Mouse (Mus musculus) embryo, embryonic 11.5 days (tissue): ENCODE results near the gene Gm20388.
"Not testable (repeated sequence)": the region's sequence is repeated elsewhere in the genome, so short reads cannot be mapped to it uniquely, and the experiment has no call there.

Experiments
- DNase-seq: peaks from one replicate; pipeline ENCODE4 v3.0.0-alpha.2; 2012; ENCODE audit warnings: low read depth, low spot score

The Gm20388 gene

DNA sequence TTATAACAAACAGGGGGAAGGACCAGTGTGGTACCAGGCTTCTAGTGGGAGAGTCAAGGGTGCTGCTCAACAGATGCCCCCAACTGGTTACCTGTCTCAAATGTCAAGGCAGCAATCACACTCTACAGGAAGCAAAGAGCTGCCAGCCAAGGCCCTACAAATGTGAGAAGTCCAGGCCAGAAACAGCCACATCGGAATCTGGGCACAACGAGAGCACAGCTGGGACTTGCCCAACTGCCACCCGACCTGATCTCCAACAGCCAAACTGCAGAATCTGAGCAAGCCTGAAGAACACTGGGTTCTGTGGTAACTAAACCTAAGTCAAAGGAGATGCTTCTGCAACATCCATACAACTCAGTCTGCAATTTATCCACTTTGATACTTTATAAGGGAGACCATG lies 4015.0 kb downstream of the Gm20388 start:
- DNase-seq, result no peak

DNA sequence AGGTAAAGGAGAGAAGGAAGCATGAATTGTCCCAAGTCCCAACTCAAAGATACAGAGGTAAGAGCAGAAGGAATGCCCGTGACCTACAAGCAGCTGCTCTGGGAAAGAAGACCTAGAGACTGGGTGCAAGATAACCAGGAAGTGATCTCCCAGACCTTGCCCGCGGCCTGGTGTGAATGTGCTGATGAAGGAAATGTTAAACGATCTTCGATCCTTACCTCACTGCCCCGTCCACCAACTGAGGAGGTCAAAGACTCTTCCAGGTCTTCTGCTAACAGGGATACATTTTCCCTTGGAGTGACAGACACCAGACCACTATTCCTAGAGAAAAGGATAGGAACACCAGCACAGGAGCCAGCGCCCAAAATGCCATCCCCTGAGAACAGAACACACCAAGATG lies 4018.4 kb downstream of the Gm20388 start:
- no peak for DNase-seq

DNA sequence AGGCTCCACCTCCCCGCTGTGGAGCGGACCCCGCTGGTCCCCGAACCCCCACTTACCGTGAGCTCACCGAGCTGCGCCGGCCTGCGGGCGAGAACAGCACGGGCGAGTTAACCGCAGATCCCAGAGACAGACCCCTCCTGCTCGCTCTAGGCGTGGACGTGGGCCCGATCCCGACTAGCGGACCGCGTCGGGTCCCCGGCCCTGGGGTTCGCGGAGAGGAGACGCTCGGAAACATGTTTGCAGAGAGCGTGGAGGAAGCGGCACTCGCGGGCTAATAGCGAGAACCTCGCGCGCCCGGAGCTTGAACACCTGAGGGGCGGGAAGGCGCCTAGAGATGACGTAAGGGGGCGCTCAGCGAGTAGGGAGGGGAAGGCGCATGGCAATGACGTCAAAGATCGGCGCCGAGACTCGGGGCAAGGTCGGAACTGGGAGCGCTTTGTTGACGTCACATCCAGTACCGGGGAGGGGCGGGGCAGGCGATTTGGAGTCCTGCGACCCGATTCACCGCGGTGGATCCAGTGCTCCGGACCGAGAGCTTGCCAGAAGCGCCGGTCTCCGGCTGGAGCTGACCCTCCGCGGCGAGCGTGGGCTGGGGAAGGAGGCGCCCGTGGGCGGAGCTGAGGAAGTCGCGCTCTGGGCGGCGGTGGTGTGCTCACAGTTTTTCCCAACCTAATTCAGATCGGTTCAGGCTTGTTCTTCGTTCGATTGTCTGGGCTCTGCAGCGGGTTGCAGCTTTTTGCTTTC lies 4038.5 kb downstream of the Gm20388 start, which contains the start of gene Nup133:
Gene Nup133, minus strand, starts transcription at position 324 of the 744 bp plus-strand sequence.
- peak; percentile 99 for DNase-seq

DNA sequence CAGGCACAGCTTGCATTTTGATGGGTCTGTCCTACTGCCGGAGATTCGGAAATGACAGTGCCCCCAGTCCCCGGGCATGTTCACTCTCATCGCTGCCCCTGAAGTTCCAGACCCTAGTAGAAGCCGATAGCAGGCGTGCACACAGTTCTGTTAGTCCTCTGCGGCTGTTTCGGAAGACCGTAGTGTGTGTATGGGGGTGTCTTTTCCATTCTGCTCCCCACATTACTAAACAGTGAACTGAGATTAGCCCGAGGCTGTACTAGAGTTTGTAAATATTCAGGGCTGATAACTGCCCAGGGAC lies 4039.0 kb downstream of the Gm20388 start:
- no peak for DNase-seq

DNA sequence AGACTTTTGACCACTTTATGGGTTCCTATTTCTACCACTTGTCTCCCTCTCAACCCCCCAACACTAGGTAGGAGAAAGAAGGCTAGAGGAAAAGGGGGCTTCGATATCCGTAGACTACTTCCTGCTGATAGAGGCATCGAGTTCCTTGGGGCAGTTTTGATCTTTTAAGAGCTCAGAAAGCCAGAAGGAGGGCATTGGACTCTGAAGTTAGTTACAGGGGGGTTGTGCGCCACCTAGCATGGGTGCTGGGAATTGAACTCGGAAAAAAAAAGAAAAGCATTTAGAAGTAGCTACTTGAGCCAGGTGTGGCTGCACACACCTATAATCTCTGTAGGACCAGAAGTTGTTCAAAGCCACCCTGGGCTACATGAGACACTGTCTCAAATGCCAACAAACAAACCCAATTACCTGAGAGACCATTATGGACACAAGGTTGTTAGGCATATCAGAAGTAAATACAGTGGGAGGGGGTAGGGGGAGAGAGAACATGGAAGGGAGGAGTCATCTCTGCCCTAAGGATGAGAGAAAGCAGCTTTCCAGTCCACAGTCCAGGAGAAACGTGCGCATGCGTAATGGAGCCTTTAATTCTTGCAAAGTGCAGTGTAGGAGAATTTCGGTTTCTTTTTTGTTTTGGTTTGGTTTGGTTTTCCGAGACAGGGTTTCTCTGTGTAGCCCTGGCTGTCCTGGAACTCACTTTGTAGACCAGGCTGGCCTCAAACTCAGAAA lies 4039.6 kb downstream of the Gm20388 start:
- DNase-seq, result peak; percentile 34

DNA sequence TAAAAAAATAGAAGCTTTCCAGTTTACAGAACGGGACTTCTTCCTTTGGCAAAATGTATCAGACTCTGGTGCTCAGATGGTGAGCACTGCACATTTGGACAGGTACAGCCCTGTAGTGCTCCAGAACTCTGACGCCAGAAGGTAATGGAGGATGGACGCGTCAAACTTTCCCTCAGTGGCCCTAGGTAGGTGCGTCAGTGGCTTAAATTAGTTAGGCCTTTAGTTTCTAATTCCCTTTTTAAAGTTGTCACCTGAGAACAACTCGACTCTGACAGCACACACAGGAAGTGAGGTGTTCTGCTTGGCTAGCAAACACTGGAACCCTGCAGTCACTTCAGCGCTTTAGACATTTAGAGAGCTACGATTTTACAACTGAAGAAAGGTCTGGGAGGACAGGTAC lies 4043.0 kb downstream of the Gm20388 start:
- DNase-seq, result no peak

DNA sequence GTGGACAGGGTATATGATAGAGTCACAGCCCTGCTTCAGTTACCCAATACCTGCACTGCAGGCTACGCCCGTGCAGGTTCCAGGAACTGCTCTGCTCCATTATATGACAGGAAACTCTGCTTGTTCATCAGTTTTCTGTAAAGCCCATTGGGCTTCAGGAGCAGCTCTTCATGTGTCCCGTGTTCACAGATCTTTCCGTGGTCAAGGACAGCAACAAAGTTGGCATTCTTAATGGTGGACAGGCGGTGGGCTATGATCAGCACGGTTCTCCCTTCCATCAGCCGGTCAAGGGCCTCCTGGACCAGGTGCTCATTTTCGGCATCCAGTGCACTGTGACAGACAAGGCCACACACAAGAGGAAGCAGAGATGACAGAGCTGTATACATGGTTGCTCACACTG lies 4043.6 kb downstream of the Gm20388 start:
- no peak for DNase-seq

DNA sequence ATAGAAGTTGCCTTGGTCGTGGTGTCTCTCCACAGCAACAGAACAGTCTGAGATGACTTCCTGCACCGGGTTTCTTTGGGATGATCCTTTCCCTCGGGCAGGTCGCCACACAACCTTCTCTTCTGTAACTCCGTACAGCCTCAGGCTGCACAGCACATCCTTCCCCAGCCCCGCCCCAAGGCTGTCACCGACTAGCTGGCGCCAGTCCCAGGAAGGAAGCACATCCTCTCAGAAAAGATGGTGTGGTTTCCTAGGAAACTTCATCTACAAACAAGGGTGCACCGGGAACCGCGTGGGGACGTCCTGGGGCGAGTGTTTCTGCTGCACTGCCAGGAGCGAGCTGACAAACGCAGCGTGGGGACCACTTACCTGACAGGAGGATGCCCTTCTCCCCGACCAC lies 4047.5 kb downstream of the Gm20388 start:
- no peak for DNase-seq

DNA sequence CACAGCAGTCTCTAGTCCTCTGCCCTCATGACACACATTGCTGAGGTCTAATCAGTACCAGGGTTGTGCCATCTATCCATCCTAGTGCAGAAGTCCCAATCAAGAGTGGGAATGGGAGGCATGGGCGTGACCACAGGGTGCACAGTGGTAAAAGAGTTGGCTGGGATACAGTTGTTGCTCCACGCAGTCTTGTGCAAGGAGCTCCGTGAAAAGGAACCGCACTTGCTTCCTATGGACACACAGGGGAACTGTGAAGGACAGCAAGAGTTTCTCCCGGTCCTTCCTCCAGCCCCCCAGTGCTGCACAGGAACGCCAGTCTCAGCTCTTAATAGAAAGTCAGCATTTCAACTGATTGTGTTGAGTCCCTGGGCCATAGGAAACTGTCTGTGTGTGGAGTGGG lies 4048.8 kb downstream of the Gm20388 start:
- no peak for DNase-seq

DNA sequence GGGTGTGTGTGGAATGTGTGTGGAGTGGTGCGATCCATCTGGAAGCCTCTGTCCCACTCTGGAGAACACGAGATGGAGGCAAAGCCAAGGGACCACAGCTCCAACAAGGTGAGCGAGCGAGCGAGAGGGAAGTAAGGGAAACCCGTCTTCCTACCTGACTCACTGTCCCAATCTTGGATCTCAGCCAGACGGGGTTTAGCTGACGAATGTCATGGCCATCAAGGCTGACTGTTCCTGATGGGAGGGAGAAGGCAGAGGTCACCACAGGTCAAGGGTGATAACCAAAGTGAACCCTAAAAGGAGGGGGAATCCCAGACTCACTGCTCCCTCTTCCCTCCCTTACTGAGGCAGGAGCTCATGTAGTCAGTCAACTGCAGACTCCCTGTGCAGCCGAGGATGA lies 4049.4 kb downstream of the Gm20388 start:
- DNase-seq, result no peak

DNA sequence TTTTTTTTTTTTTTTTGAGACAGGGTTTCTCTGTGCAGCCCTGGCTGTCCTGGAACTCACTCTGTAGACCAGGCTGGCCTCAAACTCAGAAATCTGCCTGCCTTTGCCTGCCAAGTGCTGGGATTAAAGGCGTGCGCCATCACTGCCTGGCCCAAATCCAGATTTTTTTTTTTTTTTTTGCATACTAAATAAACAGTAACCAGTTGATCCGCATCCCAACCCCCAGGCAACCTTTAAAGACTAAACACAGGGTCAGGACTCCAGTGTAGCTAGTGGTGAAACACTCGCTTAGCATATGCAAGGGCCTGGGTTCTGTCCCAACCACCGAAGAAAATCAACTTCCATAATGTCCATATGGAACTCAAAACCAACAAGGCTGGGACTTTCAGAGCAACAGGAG lies 4049.9 kb downstream of the Gm20388 start:
- DNase-seq, result not testable (repeated sequence)

DNA sequence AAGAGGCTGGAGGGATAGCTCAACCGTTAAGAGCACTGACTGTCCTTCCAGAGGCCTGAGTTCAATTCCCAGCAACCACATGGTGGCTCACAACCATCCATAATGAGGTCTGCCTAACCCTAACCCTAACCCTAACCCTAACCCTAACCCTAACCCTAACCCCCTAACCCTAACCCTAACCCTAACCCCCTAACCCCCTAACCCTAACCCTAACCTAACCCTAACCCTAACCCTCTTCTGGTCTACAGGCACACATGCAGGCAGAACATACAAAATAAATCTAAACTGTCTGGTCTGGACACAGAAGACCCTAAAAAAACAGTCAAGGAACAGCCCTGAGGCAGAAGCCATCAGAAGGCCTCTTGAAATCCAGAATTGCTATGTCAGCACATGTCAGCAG lies 4050.7 kb downstream of the Gm20388 start:
- no peak for DNase-seq

DNA sequence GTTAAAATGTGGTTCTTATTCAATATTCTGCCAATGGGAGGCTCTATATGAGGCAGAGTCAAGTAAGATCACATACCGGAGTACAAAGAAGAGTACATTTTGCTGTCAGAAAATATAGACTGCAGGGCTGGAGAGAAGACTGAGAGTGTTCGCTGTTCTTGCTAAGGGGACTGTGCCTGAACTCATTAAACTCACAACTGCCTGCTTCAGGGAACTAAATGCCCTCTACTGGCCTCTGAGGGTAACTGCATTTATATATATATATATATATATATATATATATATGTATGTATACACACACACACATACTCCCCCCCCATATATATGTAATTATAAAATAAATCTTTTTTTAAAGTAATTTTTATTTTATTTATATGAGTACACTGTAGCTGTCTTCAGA lies 4056.3 kb downstream of the Gm20388 start:
- no peak for DNase-seq

DNA sequence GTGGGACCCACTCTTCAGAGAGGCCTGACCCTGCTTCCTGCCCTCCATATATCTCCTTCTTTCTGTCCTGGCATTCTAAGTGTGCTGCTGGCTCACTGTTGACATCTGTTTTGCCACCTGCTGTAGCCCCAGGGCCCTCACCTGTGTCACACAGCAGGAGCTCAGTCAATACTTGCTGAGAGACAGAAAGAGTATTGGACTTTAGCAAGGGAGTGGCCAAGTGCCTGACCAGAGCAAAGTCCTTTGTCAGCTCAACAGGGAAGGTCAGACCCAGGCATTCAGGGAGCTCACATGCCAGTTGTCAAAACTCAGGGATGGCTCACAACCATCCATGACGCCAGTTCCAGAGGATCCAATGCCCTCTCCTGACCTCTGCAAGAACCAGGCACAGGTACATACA lies 4062.9 kb downstream of the Gm20388 start:
- no peak for DNase-seq

DNA sequence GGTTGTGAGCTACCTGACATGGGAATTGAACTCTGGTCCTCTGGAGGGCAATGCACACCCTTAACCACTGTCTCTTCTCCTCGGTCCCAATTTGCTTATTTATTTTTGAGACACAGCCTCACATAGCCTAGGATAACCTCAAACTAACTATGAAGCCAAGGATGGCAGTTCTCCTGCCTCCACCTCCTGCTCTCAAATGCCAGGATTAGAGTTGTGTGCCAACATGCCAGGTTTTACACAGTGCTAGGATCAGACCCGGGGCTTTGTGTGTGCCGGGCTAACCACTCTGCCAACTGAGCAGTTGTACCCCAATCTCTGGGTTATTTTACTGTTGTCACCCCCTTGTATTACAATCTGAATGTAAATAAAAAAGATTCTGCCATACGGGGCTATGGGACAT lies 4066.9 kb downstream of the Gm20388 start:
- no peak for DNase-seq

DNA sequence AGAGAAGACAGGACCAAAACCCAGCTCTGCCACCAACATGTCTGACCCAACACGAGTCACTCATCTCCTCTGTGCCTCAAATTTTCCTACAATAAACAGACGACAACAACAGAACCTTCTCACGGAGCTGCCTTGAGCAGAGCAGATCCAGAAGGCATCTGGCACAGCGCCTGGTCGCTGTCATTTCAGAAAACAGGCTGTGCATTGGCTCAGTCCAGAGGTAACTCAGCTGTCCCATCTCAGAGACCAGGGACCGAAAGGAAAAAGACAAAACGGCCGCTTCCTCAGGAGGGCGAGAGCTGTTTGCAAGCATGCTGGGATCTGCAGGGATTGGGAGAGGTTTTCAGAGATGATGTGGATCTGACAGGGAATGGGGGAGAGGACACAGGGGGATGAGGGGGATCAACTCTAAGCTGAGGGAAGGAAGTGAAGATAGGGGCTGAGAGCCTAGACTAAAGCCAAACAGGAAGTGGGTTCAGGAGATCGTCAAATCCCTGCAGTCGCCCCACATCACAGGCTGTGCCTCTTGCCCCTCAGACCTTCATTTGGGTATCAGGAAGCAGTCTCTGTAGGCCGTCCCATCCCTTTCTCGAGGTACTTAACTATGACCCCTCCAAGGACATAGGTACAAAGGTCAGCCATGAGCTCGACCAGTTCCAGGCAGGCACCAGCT lies 4067.7 kb downstream of the Gm20388 start:
- DNase-seq, result no peak

DNA sequence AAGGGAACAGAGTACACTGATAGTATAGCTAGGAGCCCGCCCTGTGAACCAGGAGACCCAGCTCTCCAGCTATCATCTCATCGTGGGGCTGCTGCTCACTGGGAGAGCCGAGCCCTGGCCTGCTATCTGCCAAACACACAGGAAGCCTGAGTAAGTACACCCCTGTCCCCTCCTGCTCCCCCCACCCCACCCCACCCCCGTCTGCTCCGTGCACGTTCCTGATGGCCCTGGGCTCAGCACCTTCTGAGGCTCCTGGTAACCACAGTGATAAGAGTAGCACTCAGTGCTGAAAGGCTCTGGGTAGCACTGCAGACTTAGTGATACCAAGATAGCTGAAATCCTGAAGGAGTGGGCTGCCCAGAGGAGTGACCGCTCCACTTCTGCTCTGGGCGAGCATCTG lies 4068.3 kb downstream of the Gm20388 start:
- no peak for DNase-seq

DNA sequence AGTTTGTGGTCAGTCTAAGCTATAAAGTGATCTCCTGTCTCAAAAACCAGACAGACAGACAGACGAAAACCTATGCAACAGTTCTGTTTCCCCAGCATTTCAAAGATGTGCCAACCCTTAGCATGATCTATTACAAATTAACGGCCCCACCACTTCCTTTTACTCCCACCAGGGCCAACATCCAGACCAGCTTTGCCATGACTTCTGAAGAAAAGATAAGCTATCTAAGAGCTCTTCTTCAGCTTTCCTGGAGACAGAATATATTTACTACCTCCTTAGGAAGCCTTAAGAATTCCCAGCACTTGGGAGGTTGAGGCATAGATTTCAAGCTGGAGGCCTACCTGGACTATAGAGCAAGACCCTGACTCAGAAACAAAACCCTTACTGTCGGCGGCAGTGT lies 4069.6 kb downstream of the Gm20388 start:
- no peak for DNase-seq

DNA sequence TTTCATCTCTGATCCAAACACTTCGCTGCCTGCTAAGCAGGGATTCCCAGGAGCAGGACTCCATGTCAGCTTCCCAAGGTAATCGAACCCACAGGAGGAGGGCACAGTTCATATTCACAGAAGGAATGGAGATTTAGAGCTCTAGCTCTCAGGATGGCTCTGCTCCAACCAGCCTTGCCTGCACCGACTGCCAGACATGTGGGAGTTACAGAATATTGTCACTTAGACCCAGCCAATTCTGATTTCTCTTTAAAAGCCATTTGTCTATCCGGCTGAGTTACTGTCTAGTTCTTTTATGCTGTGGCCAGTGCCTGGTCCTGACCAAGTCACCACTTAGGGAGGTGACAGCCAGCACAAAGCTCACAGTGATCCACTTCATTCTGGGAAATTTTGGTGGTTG lies 4071.0 kb downstream of the Gm20388 start:
- no peak for DNase-seq

DNA sequence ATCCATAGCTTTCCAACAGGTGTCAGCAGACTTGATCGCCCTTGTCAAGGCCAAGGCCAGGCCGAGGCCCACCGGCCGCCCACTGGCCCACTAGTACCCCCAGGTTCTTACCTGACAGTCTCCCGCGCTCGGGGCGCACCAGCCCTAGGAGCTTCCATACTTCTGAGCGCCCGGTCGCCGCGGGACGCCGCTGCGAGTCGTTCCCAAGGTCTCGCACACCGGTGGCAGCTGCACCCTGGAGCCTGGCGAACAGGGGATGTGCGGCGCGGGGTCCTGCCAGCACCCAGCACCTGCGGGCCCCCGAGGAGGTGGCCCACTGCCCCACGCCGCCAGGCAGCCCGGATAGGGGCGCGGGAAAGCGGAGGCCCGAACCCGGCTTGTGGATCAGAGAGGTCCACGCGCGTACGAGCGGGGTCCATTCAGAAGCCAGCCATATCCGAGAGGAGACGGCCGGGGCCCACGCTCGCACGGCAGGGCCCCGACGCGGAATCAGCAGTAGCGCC lies 4071.7 kb downstream of the Gm20388 start:
- no peak for DNase-seq

DNA sequence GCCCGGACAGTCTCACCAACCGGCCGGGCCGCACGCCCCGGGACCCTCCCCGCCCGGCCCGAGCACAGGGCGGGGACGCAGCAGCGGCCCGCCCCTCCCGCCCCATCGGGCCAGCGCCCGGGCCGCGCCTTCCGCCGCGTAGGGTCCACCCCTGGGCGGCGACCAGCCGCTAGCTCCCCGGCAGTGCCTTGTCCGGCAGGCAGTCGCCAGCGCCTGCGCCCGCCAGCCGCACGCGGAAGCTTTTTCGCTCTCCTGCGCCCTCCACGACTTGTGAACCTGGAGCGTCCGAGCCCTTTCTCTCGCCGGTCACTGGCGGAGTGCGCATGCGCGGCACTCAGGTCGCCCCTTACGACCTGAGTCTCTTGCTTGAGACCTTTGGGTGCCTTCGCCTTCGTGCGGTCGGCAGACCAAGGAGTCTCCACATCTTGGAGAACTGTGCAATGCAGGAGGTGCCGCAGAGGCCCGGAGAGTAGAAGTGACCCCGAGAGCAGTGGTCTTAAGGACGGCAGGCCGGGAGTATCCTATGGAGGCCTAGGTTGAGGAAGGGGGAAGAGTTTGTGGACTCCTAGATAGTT lies 4072.3 kb downstream of the Gm20388 start, which contains the start of gene Abcb10:
Gene Abcb10, minus strand, starts transcription at position 297 of the 575 bp plus-strand sequence.
- DNase-seq, result peak; percentile 83

DNA sequence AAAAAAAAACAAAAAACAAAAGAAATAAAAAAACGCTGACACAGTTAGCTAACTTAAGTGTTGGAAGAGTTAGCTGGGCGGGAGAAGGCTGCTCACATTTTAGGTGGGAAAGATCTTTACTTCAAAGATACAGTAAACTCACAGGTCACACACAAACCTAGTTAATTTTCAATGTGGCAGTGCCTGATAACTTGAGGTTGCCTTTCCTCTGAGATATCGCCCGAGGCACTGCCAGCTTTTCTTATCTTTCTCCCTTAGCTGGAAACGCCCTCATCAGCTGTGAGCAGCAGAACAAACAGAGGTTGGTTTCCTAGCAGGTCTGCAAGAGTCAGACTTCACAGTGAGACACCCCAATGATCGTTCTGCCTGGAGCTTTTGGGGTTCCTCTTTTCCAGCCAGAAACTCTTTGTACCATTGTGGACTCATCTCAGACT lies 4078.0 kb downstream of the Gm20388 start:
- no peak for DNase-seq
